Mouse (Mus musculus): ENCODE measurements around the gene Zfp57. TPM values are rescaled to one million over a fixed set of nuclear protein-coding genes. Genes with fewer than 3 reads are reported as not detected.
A peak's percentile ranks its signal among the peaks of the same experiment; 100 is the strongest.

The Zfp57 gene
- polyA plus RNA-seq, 1 experiment from 2014 or later: 60.0 TPM

DNA sequence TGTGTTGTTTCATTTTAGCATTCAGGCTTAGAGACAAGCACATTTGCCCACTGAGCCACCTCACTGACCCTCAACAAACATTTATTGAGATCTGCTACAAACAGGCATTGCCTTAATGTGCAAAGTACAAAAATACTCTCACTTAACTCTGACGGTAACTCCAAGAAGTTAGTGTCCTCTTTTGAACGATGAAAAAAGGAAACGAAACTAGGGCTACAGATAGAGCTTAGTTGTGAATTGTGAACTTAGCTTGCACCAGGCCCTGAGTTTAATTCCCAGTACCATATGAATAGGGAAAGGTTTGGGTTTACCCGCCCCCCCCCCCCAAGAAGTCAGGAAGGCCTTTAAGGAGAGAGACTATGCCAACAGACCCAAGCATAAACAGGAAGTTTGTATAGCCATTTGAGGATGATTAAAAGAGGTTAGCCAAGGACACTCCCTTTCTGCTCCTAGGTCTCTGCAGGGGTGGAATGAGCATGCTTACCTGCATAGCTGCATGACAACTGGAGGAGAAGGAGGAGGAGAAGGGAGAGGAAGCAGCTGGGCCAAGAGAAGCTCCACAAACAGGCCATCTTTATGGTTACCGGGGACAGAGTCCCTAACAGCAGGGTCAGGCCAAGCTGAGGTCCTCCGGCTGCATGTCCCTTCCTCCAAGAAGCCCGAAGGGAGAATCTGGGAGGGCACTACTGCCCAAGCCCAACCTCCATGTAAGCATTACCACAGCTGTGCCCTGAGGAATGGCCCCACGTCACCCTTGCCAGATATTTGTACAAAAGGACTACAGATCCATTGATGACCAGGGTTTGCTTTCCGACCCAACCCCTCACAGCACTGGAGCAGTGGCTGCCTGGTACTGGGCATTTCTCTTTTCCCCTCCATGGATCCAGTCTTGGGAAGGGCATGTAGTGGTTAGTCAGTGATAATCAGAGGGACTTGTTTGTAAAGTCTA lies 21.9 kb downstream of the Zfp57 start, which contains the start of gene Mog:
TSS of gene Mog (minus strand) at position 771 of the 949 bp plus-strand sequence.
- WGBS: 65% methylated on average over 9 of the region's 9 CpGs
- H3K4me2 ChIP-seq: no peak within 1 kb of the TSS
- H3K9me3 ChIP-seq: no peaks in the 10 kb centered on the region
- no peaks in the 10 kb centered on the region for H3K36me3 ChIP-seq
- H3K4me1 ChIP-seq: no peaks in the 10 kb centered on the region
- no peaks in the 10 kb centered on the region for H3K27me3 ChIP-seq (replicated peaks)
- H3K27ac ChIP-seq: no peak within 1 kb of the TSS
- no peak within 1 kb of the TSS for H3K9ac ChIP-seq
- no peak for ATAC-seq (ENCODE audit: insufficient read depth, low FRiP score, low read depth)
- no peak within 1 kb of the TSS for H3K4me3 ChIP-seq (replicated peaks)

DNA sequence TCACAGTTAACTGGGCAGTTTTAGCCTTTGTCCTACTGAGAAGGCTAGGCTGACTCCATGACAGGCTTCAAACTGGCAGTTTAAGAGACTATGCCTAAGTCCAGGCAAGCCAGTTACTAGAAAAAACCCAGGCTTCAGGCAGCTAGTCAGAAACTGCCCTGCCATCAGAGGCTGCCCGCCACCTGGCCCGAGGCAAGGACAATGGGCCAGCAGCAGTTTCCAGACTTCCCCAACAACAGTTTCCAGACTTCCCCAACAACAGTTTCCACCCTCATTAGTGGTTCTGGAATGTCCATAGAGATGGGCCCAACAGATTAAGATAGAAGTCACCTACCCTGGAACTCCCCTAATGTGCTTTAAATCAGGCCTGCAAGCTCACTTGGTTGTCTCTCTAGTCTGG lies 25.5 kb downstream of the Zfp57 start:
- 88% methylated on average over 2 of the region's 2 CpGs for WGBS
- Histone ChIP-seq H3K27me3 (replicated peaks) (no peaks in the 10 kb centered on the region), H3K27ac (no peak overlapping the region), H3K4me2 (no peak overlapping the region), H3K9ac (no peak overlapping the region), H3K4me1 (no peaks in the 10 kb centered on the region), H3K9me3 (no peaks in the 10 kb centered on the region), H3K4me3 (replicated peaks) (no peak overlapping the region), H3K36me3 (no peaks in the 10 kb centered on the region)
- ATAC-seq (ENCODE audit: insufficient read depth, low FRiP score, low read depth): no peak

DNA sequence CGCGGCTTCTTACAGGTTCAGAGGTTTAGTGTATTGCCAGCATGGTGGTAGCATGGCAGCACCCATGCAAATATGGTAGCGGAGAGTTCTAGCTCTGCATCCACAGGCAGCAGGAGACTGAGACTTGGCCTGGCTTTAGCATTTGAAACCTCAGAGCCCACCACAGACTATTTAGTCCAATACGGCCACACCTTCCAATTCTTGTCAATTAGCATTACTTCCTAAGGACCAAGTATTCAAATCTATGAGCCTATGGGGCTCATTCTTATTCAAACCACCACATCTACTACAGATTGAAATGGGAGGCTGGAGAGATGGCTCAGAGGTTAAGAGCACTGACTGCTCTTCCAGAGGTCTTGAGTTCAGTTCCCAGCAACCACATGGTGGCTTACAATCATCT lies 26.5 kb downstream of the Zfp57 start:
- H3K36me3 ChIP-seq: no peaks in the 10 kb centered on the region

GRCm38 (mm10) chr17:37028212-37028611 lies 27.2 kb downstream of the Zfp57 start:
- no peaks in the 10 kb centered on the region for H3K36me3 ChIP-seq
- peak; percentile 40 for ATAC-seq (ENCODE audit: insufficient read depth, low FRiP score, low read depth)
- no peaks in the 10 kb centered on the region for H3K27me3 ChIP-seq (replicated peaks)
- 8% methylated on average over 10 of the region's 10 CpGs for WGBS
- H3K27ac ChIP-seq: peak overlapping the region; percentile 93
- no peaks in the 10 kb centered on the region for H3K9me3 ChIP-seq
- peak overlapping the region; percentile 56 for H3K4me2 ChIP-seq
- no peak overlapping the region for H3K9ac ChIP-seq
- no peaks in the 10 kb centered on the region for H3K4me1 ChIP-seq
- peak overlapping the region; percentile 52 for H3K4me3 ChIP-seq (replicated peaks)

More for the DNA sequence above, 26.5 kb downstream of the Zfp57 start:
- no peak overlapping the region for H3K9ac ChIP-seq
- peak overlapping the region; percentile 93; the same call in 1 of the 2 replicates for H3K27ac ChIP-seq
- H3K4me3 ChIP-seq (replicated peaks): no peak overlapping the region
- no peaks in the 10 kb centered on the region for H3K4me1 ChIP-seq
- 97% methylated on average over 4 of the region's 4 CpGs for WGBS
- H3K4me2 ChIP-seq: no peak overlapping the region
- ATAC-seq (ENCODE audit: insufficient read depth, low FRiP score, low read depth): no peak
- no peaks in the 10 kb centered on the region for H3K9me3 ChIP-seq
- H3K27me3 ChIP-seq (replicated peaks): no peaks in the 10 kb centered on the region

- Histone ChIP-seq H3K27me3 (replicated peaks) (no peaks in the 10 kb centered on the region), H3K27ac (peak overlapping the region; percentile 93), H3K36me3 (no peaks in the 10 kb centered on the region), H3K4me2 (peak overlapping the region; percentile 56), H3K9me3 (no peaks in the 10 kb centered on the region), H3K4me3 (replicated peaks) (peak overlapping the region; percentile 52), H3K9ac (no peak overlapping the region), H3K4me1 (no peaks in the 10 kb centered on the region)
- ATAC-seq (ENCODE audit: insufficient read depth, low FRiP score, low read depth): peak; percentile 97
- WGBS: 0% methylated on average over 14 of the region's 14 CpGs
Observed at GRCm38 (mm10) chr17:37028683-37029120, 27.7 kb downstream of the Zfp57 start.

- Histone ChIP-seq H3K9ac (no peak overlapping the region), H3K36me3 (no peaks in the 10 kb centered on the region), H3K4me1 (no peaks in the 10 kb centered on the region), H3K27ac (peak overlapping the region; percentile 93), H3K27me3 (replicated peaks) (no peaks in the 10 kb centered on the region), H3K4me2 (peak overlapping the region; percentile 56), H3K9me3 (no peaks in the 10 kb centered on the region), H3K4me3 (replicated peaks) (peak overlapping the region; percentile 52)
- ATAC-seq (ENCODE audit: insufficient read depth, low FRiP score, low read depth): no peak
- WGBS: 59% methylated on average over 8 of the region's 8 CpGs
Observed at GRCm38 (mm10) chr17:37029162-37029561, 28.2 kb downstream of the Zfp57 start.

GRCm38 (mm10) chr17:37039127-37039894 lies 38.3 kb downstream of the Zfp57 start:
- no peak overlapping the region for H3K27ac ChIP-seq
- H3K9ac ChIP-seq: no peak overlapping the region
- no peak overlapping the region for H3K4me2 ChIP-seq
- no peaks in the 10 kb centered on the region for H3K9me3 ChIP-seq
- H3K4me1 ChIP-seq: no peaks in the 10 kb centered on the region
- no peak for ATAC-seq (ENCODE audit: insufficient read depth, low FRiP score, low read depth)
- no peaks in the 10 kb centered on the region for H3K36me3 ChIP-seq
- H3K4me3 ChIP-seq (replicated peaks): no peak overlapping the region
- WGBS: 68% methylated on average over 2 of the region's 2 CpGs
- no peaks in the 10 kb centered on the region for H3K27me3 ChIP-seq (replicated peaks)

- WGBS: 58% methylated on average over 7 of the region's 7 CpGs
- peaks cover 25% of the 10 kb centered on the region for H3K4me1 ChIP-seq
- H3K36me3 ChIP-seq: no peaks in the 10 kb centered on the region
- peak overlapping the region; percentile 16 for H3K9ac ChIP-seq
- ATAC-seq (ENCODE audit: insufficient read depth, low FRiP score, low read depth): no peak
- H3K4me3 ChIP-seq (replicated peaks): no peak overlapping the region
- H3K27me3 ChIP-seq (replicated peaks): no peaks in the 10 kb centered on the region
- H3K9me3 ChIP-seq: no peaks in the 10 kb centered on the region
- H3K27ac ChIP-seq: peak overlapping the region; percentile 59; the same call in 1 of the 2 replicates
- peak overlapping the region; percentile 96 for H3K4me2 ChIP-seq
Observed at GRCm38 (mm10) chr17:37044651-37045244, 43.8 kb downstream of the Zfp57 start.

DNA sequence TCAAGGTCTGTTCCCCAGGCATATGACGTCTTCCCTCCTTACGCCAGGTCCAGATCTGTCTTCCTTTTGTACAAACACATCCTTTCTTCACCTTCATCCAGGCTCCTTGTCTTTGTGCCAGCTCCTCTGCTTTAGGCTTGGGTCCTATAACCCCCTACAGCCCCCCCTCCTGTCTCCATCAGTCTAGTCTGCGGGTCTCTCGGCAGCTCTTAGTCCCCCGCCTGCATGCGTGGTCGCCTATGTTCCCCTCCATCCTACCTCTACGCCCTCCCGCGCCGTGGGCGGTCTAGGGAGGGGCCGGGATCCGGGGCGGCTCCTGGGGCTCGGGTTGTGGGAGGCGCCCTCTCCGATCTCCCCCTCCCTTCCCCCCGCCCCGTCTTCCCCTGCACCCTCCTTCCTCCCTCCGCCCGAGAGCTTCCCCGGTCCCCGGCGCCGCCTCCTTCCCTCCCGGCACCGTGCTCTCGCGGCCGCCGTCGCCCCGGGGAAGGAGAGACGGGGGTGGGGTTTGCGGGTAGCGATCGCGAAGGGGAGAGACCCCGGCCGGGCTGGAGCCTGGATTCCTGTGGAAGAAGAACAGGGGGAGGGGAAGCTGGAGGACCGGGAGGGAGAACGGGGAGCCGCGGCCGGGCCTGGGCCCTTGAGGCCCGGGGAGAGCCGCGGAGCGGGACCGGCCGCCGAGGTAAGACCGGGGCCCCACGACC lies 44.8 kb downstream of the Zfp57 start, which contains the start of gene Gabbr1:
TSS of gene Gabbr1 (plus strand) at position 356 of the 701 bp plus-strand sequence.
- peak within 1 kb of the TSS; percentile 70 for H3K4me3 ChIP-seq (replicated peaks)
- H3K4me1 ChIP-seq: peaks cover 30% of the 10 kb centered on the region
- WGBS: under 1% methylated on average over 42 of the region's 55 CpGs
- H3K4me2 ChIP-seq: peak within 1 kb of the TSS; percentile 96
- no peaks in the 10 kb centered on the region for H3K9me3 ChIP-seq
- H3K36me3 ChIP-seq: no peaks in the 10 kb centered on the region
- no peaks in the 10 kb centered on the region for H3K27me3 ChIP-seq (replicated peaks)
- H3K27ac ChIP-seq: peak within 1 kb of the TSS; percentile 69
- H3K9ac ChIP-seq: peak within 1 kb of the TSS; percentile 59
- peak; percentile 88 for ATAC-seq (ENCODE audit: insufficient read depth, low FRiP score, low read depth)

GRCm38 (mm10) chr17:37046312-37047112 lies 45.5 kb downstream of the Zfp57 start:
- H3K4me3 ChIP-seq (replicated peaks): peak overlapping the region; percentile 70
- H3K4me1 ChIP-seq: peaks cover 35% of the 10 kb centered on the region
- peak overlapping the region; percentile 59 for H3K9ac ChIP-seq
- no peaks in the 10 kb centered on the region for H3K27me3 ChIP-seq (replicated peaks)
- H3K36me3 ChIP-seq: no peaks in the 10 kb centered on the region
- peak; percentile 56 for ATAC-seq (ENCODE audit: insufficient read depth, low FRiP score, low read depth)
- peak overlapping the region; percentile 96 for H3K4me2 ChIP-seq
- peak overlapping the region; percentile 69 for H3K27ac ChIP-seq
- under 1% methylated on average over 43 of the region's 58 CpGs for WGBS
- H3K9me3 ChIP-seq: no peaks in the 10 kb centered on the region
